Mouse (Mus musculus): ENCODE data around the gene Cfap73.

DNA sequence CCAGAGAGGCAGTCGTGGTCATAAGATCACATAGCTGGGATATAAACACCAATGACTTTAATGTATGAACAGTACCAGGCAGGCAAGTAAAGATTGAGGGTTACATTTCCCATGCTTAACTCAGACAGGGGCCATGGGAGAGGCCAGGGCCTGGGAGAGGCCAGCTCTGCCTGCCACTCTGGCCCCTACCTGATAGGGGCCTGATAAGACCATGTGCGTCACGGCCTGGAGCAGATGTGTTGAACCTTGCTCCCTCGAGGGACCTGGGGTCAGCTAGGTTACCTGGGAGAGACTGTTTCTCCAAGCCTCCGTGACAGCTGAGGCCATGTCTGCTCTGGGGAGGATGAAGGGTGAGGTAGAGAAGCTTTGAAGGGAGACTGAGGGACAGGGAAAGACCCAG, 17.2 kb upstream of the Cfap73 start:
- TF ChIP-seq CTCF (IDR thresholded peaks at IDR 0.05; ENCODE audit: low read depth), result no peak
- no peak for TF ChIP-seq EP300 (IDR thresholded peaks at IDR 0.05; ENCODE audit: low read depth)

Measured in liver, embryonic 14.5 days (tissue).